Mouse (Mus musculus): ENCODE results near the gene Tnfaip8l3.
A peak's percentile ranks its signal among the peaks of the same experiment; 100 is the strongest.

- peak; percentile 63 for TF ChIP-seq CTCF (IDR thresholded peaks at IDR 0.05; ENCODE audit: low read depth)
- TF ChIP-seq EP300 (IDR thresholded peaks at IDR 0.05; ENCODE audit: low read depth), result no peak
Observed at GRCm38 (mm10) chr9:53986972-53987371, 81.2 kb downstream of the Tnfaip8l3 start.

All from heart, postnatal 0 days (tissue).